Mouse (Mus musculus) E14TG2a.4 (cell line): ENCODE results near the gene Cnmd.

ENCODE experiments used
- H3K27me3 ChIP-seq: 2 replicates; pipeline ENCODE4 v1.6.1; 2014; ENCODE audit warnings: low read length, control low read depth; ENCODE audit not compliant: insufficient read depth
- H3K36me3 ChIP-seq: 2 replicates; pipeline ENCODE4 v1.6.1; 2014; ENCODE audit warnings: low read length, control low read depth; ENCODE audit not compliant: insufficient read depth
- H3K4me1 ChIP-seq: replicated peaks from 2 replicates; pipeline ENCODE4 v1.6.1; 2014; ENCODE audit warnings: low read depth, low read length, control low read depth
- H3K4me3 ChIP-seq: replicated peaks from 2 replicates; pipeline ENCODE4 v1.5.1; 2014; ENCODE audit warnings: mild to moderate bottlenecking, low read length
- H3K9me3 ChIP-seq: 2 replicates; pipeline ENCODE4 v1.6.1; 2014; ENCODE audit warnings: low read length, control low read depth
- CTCF ChIP-seq: conservative IDR thresholded peaks from 2 replicates; pipeline ENCODE4 v1.5.1; 2014; ENCODE audit warnings: low read length
- NANOG ChIP-seq: IDR thresholded peaks from 2 replicates; pipeline ENCODE4 v1.6.1; 2014; ENCODE audit warnings: borderline replicate concordance, low read length, mixed read lengths
- POU5F1 ChIP-seq: IDR thresholded peaks from 2 replicates; pipeline ENCODE4 v1.6.1; 2014; ENCODE audit warnings: low read length, borderline replicate concordance

The Cnmd gene

GRCm38 (mm10) chr14:79596602-79597001, 65.4 kb downstream of the Cnmd start:
- no peak for TF ChIP-seq POU5F1
- no peak for TF ChIP-seq CTCF
- TF ChIP-seq NANOG, result no peak
- H3K27me3 ChIP-seq, result no peaks in the 10 kb centered on the region
- peaks cover 32% of the 10 kb centered on the region for H3K4me1 ChIP-seq
- no peak overlapping the region for H3K4me3 ChIP-seq
- peaks cover 89% of the 10 kb centered on the region for H3K36me3 ChIP-seq
- H3K9me3 ChIP-seq, result no peaks in the 10 kb centered on the region

GRCm38 (mm10) chr14:79594069-79594468, 67.9 kb downstream of the Cnmd start:
- Histone ChIP-seq H3K4me3 (no peak overlapping the region), H3K4me1 (peaks cover 52% of the 10 kb centered on the region), H3K9me3 (no peaks in the 10 kb centered on the region), H3K27me3 (no peaks in the 10 kb centered on the region), H3K36me3 (peaks cover 82% of the 10 kb centered on the region)
- TF ChIP-seq POU5F1, result no peak
- TF ChIP-seq NANOG, result no peak
- TF ChIP-seq CTCF, result no peak

- no peak overlapping the region for H3K4me3 ChIP-seq
- H3K36me3 ChIP-seq, result peaks cover 65% of the 10 kb centered on the region
- H3K9me3 ChIP-seq, result no peaks in the 10 kb centered on the region
- H3K4me1 ChIP-seq, result peaks cover 54% of the 10 kb centered on the region
- TF ChIP-seq CTCF (no peak), POU5F1 (no peak), NANOG (no peak)
- H3K27me3 ChIP-seq, result no peaks in the 10 kb centered on the region
Measured at GRCm38 (mm10) chr14:79591611-79592010, 70.4 kb downstream of the Cnmd start.

GRCm38 (mm10) chr14:79590916-79591315, 71.1 kb downstream of the Cnmd start:
- H3K4me3 ChIP-seq, result peak overlapping the region; percentile 32; the same call in 1 of the 2 replicates
- no peak for TF ChIP-seq NANOG
- no peak for TF ChIP-seq POU5F1
- no peak for TF ChIP-seq CTCF
- peaks cover 58% of the 10 kb centered on the region for H3K36me3 ChIP-seq
- no peaks in the 10 kb centered on the region for H3K27me3 ChIP-seq
- no peaks in the 10 kb centered on the region for H3K9me3 ChIP-seq
- H3K4me1 ChIP-seq, result peaks cover 60% of the 10 kb centered on the region

- TF ChIP-seq NANOG (no peak), POU5F1 (no peak), CTCF (no peak)
- peak overlapping the region; percentile 96 for H3K4me3 ChIP-seq
- H3K9me3 ChIP-seq, result no peaks in the 10 kb centered on the region
- H3K27me3 ChIP-seq, result no peaks in the 10 kb centered on the region
- H3K36me3 ChIP-seq, result peaks cover 42% of the 10 kb centered on the region
- H3K4me1 ChIP-seq, result peaks cover 64% of the 10 kb centered on the region
Measured at GRCm38 (mm10) chr14:79589401-79589800, 72.6 kb downstream of the Cnmd start.

- Histone ChIP-seq H3K36me3 (peaks cover 34% of the 10 kb centered on the region), H3K4me3 (peak overlapping the region; percentile 96), H3K4me1 (peaks cover 61% of the 10 kb centered on the region), H3K9me3 (no peaks in the 10 kb centered on the region), H3K27me3 (no peaks in the 10 kb centered on the region)
- no peak for TF ChIP-seq NANOG
- TF ChIP-seq POU5F1, result no peak
- TF ChIP-seq CTCF, result no peak
Measured at GRCm38 (mm10) chr14:79588534-79588951, 73.4 kb downstream of the Cnmd start.

GRCm38 (mm10) chr14:79587852-79588229, 74.1 kb downstream of the Cnmd start:
- Histone ChIP-seq H3K4me3 (peak overlapping the region; percentile 96), H3K27me3 (no peaks in the 10 kb centered on the region), H3K36me3 (peaks cover 33% of the 10 kb centered on the region), H3K9me3 (no peaks in the 10 kb centered on the region), H3K4me1 (peaks cover 65% of the 10 kb centered on the region)
- TF ChIP-seq POU5F1 (no peak), CTCF (no peak), NANOG (no peak)
